Mouse (Mus musculus): ENCODE measurements around the gene Dnpep. TPM values are rescaled to one million over a fixed set of nuclear protein-coding genes. Genes with fewer than 3 reads are reported as not detected.

Dnpep gene
- 119 and 121 TPM in 2 replicates for polyA plus RNA-seq (2014; fragmentation: Nextera tagmentation; extraction: Ambion mirVana)

DNA sequence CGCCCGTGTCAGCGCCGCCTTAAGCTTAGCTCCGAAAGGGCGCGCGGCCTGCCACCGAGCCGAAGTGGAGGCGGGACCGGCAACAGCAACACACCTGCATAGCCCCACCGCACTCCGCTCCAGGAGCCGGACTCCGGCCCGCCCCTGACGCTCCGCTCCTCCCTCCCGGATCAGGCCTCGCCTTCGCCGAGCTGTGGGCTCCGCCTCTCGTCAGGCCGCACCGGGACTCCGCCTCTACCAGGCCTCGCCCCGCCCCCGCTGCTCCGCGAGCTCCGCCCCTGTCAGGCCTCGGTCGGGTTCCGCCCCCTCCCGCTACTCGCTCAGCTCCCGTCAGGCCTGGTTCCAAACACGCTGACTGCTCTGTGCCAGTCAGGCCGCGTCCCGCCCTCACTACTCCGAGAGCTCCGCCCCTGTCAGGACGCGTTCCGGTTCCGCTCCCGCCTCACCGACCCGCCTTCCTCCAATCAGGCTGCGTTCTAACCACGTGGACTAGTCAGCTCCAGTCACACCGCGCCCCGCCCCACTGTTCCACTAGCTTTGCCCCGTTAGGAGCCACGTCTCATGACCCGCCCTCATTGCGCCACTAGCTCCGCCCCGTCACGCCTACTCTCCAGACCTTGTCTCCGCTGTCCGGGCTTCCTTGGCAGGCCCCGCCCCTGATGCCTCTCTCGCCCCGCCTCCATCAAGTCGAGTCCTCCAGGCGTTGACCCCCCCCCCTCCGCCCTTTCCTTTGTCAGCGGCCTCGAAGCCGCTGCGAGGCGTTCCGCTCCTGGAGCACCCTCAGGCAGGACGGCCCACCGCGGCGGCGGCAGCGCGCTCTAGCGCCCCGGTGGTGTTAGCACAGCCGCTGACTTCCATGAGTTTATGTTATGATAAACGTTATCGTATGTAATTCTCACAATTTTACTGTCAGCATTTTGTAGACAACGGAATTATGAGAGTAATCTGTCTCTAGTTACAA, at the start of gene Dnpep:
Dnpep (minus strand) TSS at position 750 of the 961 bp plus-strand sequence.
- Histone ChIP-seq H3K9me3 (replicated peaks; ENCODE audit: control insufficient read depth, low read length) (no peaks in the 10 kb centered on the region), H3K4me2 (peak within 1 kb of the TSS; percentile 73), H3K9ac (ENCODE audit: low read depth, low read length) (peak within 1 kb of the TSS; percentile 80), H3K4me1 (ENCODE audit: control insufficient read depth, insufficient read depth, low read length) (peaks cover 7% of the 10 kb centered on the region; the same call in 1 of the 2 replicates), H3K27me3 (ENCODE audit: control insufficient read depth, insufficient read depth, low read length) (no peaks in the 10 kb centered on the region), H3K27ac (ENCODE audit: low read depth, low read length) (peak within 1 kb of the TSS; percentile 95), H3K4me3 (ENCODE audit: low read depth, low read length) (peak within 1 kb of the TSS; percentile 80), H3K36me3 (ENCODE audit: control insufficient read depth, insufficient read depth, low read length) (peaks cover 12% of the 10 kb centered on the region)
- peak; percentile 97 for ATAC-seq (replicated peaks; ENCODE audit: insufficient number of reproducible peaks, low FRiP score, low TSS enrichment)
- WGBS (ENCODE audit: insufficient replicate concordance), result under 1% methylated on average over 81 of the region's 92 CpGs

DNA sequence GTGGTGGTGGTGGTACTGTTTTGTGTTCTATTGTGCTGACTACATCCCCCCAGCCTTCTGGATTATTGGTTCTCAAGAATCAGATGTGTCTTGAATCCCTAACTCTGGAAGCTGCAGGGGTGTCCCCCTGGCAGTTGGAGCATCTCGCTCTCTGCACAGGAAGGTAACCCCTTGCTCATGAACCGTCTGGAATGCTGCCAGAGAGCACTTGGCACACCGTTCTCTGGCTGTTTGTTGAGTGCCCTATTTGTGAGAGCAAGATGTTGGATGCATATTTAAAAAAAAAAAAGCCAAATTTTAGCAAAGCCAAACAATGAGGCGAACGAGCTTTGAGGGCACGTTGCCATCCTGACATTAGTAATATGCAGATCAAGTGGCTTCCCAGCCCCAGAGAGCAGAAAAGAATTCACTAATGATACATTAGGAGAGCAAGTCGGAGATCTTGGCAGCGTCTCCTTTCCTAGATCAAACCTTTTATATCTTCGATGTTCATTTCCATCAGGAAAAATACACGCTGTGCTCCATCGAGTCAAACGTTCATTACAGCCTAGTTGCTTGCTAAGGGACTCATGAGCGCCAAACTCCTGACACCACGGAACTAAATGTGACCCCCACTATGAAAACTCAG, 47.8 kb upstream of the Dnpep start:
- Histone ChIP-seq H3K4me1 (ENCODE audit: control insufficient read depth, insufficient read depth, low read length) (peaks cover 36% of the 10 kb centered on the region), H3K9me3 (replicated peaks; ENCODE audit: control insufficient read depth, low read length) (no peaks in the 10 kb centered on the region), H3K27me3 (ENCODE audit: control insufficient read depth, insufficient read depth, low read length) (0 out of 2 replicates have a peak, but pooled peaks cover 2% of the 10 kb centered on the region), H3K4me3 (ENCODE audit: low read depth, low read length) (no peak overlapping the region), H3K4me2 (no peak overlapping the region), H3K9ac (ENCODE audit: low read depth, low read length) (no peak overlapping the region), H3K27ac (ENCODE audit: low read depth, low read length) (no peak overlapping the region), H3K36me3 (ENCODE audit: control insufficient read depth, insufficient read depth, low read length) (peaks cover 8% of the 10 kb centered on the region)
- 79% methylated on average over 14 of the region's 14 CpGs for WGBS (ENCODE audit: insufficient replicate concordance)
- ATAC-seq (replicated peaks; ENCODE audit: insufficient number of reproducible peaks, low FRiP score, low TSS enrichment), result no peak

DNA sequence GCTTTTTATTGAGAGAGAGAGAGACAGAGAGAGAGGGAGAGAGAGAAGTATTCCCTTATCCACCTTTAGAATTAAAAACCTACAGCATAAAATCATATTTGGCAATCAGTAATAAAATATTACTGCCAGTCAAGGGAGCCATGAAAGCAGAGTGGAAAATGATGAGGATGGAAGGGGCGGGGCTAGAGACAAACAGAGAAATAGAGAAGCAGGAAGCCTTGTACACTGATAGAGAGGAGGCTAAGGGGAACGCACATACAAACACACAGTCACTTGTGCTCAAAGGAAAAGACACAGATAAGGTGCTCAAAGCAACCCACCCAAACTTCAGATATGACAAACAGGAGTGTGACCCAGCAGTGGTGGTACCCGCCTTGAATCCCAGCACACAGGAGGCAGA, 46.1 kb upstream of the Dnpep start:
- H3K36me3 ChIP-seq (ENCODE audit: control insufficient read depth, insufficient read depth, low read length), result peaks cover 8% of the 10 kb centered on the region
- H3K4me2 ChIP-seq, result no peak overlapping the region; the same call in 1 of the 2 replicates
- 62% methylated on average over 3 of the region's 3 CpGs for WGBS (ENCODE audit: insufficient replicate concordance)
- H3K9ac ChIP-seq (ENCODE audit: low read depth, low read length), result no peak overlapping the region
- H3K9me3 ChIP-seq (replicated peaks; ENCODE audit: control insufficient read depth, low read length), result no peaks in the 10 kb centered on the region
- H3K27ac ChIP-seq (ENCODE audit: low read depth, low read length), result no peak overlapping the region
- no peak for ATAC-seq (replicated peaks; ENCODE audit: insufficient number of reproducible peaks, low FRiP score, low TSS enrichment)
- H3K4me3 ChIP-seq (ENCODE audit: low read depth, low read length), result no peak overlapping the region
- 0 out of 2 replicates have a peak, but pooled peaks cover 9% of the 10 kb centered on the region for H3K27me3 ChIP-seq (ENCODE audit: control insufficient read depth, insufficient read depth, low read length)
- H3K4me1 ChIP-seq (ENCODE audit: control insufficient read depth, insufficient read depth, low read length), result peaks cover 32% of the 10 kb centered on the region

DNA sequence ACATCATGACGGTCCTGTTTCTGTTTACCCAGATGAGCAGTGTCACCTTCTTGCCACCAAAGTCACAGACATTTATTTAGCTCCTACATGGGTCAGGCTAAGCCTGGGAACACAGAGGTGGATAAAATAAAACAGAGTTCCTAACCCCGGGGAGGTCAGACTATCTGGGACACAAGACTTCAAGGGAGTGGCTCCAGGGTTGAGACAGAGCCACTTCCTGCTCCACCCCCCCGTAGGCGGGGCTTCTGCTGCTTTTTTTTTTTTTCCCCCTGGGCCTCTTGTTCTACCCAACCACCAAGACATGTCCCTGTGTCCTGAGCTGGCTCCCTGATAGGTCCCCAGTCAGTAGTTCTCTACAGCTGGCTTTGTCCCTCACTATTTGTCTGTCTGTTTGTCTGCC, 44.0 kb upstream of the Dnpep start:
- no peak for ATAC-seq (replicated peaks; ENCODE audit: insufficient number of reproducible peaks, low FRiP score, low TSS enrichment)
- Histone ChIP-seq H3K9ac (ENCODE audit: low read depth, low read length) (peak overlapping the region; percentile 89), H3K4me1 (ENCODE audit: control insufficient read depth, insufficient read depth, low read length) (peaks cover 42% of the 10 kb centered on the region), H3K27ac (ENCODE audit: low read depth, low read length) (peak overlapping the region; percentile 98; the same call in 1 of the 2 replicates), H3K4me2 (peak overlapping the region; percentile 77), H3K36me3 (ENCODE audit: control insufficient read depth, insufficient read depth, low read length) (peaks cover 3% of the 10 kb centered on the region), H3K9me3 (replicated peaks; ENCODE audit: control insufficient read depth, low read length) (no peaks in the 10 kb centered on the region), H3K4me3 (ENCODE audit: low read depth, low read length) (peak overlapping the region; percentile 66), H3K27me3 (ENCODE audit: control insufficient read depth, insufficient read depth, low read length) (0 out of 2 replicates have a peak, but pooled peaks cover 9% of the 10 kb centered on the region)
- WGBS (ENCODE audit: insufficient replicate concordance), result 20% methylated on average over 4 of the region's 4 CpGs

DNA sequence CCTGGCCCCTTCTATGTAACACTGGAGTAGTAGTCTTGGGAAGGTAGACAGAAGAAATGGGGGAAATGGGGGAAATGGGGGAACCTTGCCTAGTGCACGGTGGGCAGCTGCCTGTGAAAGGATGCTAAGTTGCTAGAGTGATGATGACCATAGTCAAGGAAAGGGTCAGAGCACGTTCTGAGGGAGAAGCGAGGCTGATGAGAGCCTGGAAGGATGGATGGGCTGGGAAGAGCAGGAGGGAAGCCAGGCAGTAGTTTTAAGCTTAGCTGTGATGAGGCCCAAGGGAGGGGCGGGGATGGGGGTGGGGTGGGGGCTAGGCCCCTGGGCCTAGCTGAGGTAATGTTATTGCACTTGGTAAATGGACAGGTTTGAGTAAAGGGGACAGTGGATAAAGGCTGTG, 43.3 kb upstream of the Dnpep start:
- Histone ChIP-seq H3K4me2 (peak overlapping the region; percentile 77), H3K4me3 (ENCODE audit: low read depth, low read length) (peak overlapping the region; percentile 66), H3K9ac (ENCODE audit: low read depth, low read length) (peak overlapping the region; percentile 89), H3K36me3 (ENCODE audit: control insufficient read depth, insufficient read depth, low read length) (peaks cover 3% of the 10 kb centered on the region; the same call in 1 of the 2 replicates), H3K4me1 (ENCODE audit: control insufficient read depth, insufficient read depth, low read length) (peaks cover 42% of the 10 kb centered on the region), H3K27ac (ENCODE audit: low read depth, low read length) (peak overlapping the region; percentile 98), H3K27me3 (ENCODE audit: control insufficient read depth, insufficient read depth, low read length) (0 out of 2 replicates have a peak, but pooled peaks cover 9% of the 10 kb centered on the region), H3K9me3 (replicated peaks; ENCODE audit: control insufficient read depth, low read length) (no peaks in the 10 kb centered on the region)
- WGBS (ENCODE audit: insufficient replicate concordance), result 24% methylated on average over 4 of the region's 4 CpGs
- no peak for ATAC-seq (replicated peaks; ENCODE audit: insufficient number of reproducible peaks, low FRiP score, low TSS enrichment)

DNA sequence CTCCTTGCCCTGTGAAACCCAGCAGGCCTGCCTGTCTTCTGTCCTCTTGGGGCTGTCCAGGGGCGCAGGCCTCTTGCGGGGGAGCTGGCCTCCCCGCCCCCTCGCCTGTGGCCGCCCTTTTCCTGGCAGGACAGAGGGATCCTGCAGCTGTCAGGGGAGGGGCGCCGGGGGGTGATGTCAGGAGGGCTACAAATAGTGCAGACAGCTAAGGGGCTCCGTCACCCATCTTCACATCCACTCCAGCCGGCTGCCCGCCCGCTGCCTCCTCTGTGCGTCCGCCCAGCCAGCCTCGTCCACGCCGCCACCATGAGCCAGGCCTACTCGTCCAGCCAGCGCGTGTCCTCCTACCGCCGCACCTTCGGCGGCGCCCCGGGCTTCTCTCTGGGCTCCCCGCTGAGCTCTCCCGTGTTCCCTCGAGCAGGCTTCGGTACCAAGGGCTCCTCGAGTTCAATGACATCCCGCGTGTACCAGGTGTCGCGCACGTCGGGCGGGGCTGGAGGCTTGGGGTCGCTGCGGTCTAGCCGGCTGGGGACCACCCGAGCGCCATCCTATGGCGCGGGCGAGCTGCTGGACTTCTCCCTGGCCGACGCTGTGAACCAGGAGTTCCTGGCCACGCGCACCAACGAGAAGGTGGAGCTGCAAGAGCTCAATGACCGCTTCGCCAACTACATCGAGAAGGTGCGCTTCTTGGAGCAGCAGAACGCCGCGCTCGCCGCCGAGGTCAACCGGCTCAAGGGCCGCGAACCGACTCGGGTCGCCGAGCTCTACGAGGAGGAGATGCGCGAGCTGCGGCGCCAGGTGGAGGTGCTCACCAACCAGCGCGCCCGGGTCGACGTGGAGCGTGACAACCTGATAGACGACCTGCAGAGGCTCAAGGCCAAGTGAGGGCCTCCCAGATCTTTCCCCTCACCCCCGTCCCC, 42.6 kb upstream of the Dnpep start, which contains the start of gene Des:
Des (plus strand) TSS at position 218 of the 920 bp plus-strand sequence.
- peak within 1 kb of the TSS; percentile 98 for H3K27ac ChIP-seq (ENCODE audit: low read depth, low read length)
- peaks cover 42% of the 10 kb centered on the region for H3K4me1 ChIP-seq (ENCODE audit: control insufficient read depth, insufficient read depth, low read length)
- 0 out of 2 replicates have a peak, but pooled peaks cover 9% of the 10 kb centered on the region for H3K27me3 ChIP-seq (ENCODE audit: control insufficient read depth, insufficient read depth, low read length)

DNA sequence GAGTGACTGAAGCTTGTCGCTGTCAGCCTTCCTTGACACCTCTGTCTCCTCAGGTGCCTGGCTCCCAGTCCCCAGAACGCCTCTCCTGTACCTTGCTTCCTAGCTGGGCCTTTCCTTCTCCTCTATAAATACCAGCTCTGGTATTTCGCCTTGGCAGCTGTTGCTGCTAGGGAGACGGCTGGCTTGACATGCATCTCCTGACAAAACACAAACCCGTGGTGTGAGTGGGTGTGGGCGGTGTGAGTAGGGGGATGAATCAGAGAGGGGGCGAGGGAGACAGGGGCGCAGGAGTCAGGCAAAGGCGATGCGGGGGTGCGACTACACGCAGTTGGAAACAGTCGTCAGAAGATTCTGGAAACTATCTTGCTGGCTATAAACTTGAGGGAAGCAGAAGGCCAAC, 41.6 kb upstream of the Dnpep start:
- Histone ChIP-seq H3K9ac (ENCODE audit: low read depth, low read length) (peak overlapping the region; percentile 89), H3K36me3 (ENCODE audit: control insufficient read depth, insufficient read depth, low read length) (no peaks in the 10 kb centered on the region; the same call in 1 of the 2 replicates), H3K9me3 (replicated peaks; ENCODE audit: control insufficient read depth, low read length) (no peaks in the 10 kb centered on the region), H3K4me1 (ENCODE audit: control insufficient read depth, insufficient read depth, low read length) (peaks cover 42% of the 10 kb centered on the region), H3K27ac (ENCODE audit: low read depth, low read length) (peak overlapping the region; percentile 98), H3K27me3 (ENCODE audit: control insufficient read depth, insufficient read depth, low read length) (0 out of 2 replicates have a peak, but pooled peaks cover 9% of the 10 kb centered on the region), H3K4me2 (peak overlapping the region; percentile 77), H3K4me3 (ENCODE audit: low read depth, low read length) (peak overlapping the region; percentile 66; the same call in 1 of the 2 replicates)
- ATAC-seq (replicated peaks; ENCODE audit: insufficient number of reproducible peaks, low FRiP score, low TSS enrichment), result no peak; the same call in 1 of the 2 replicates
- WGBS (ENCODE audit: insufficient replicate concordance), result 33% methylated on average over 13 of the region's 13 CpGs

More for the DNA sequence above, 42.6 kb upstream of the Dnpep start, which contains the start of gene Des:
- H3K4me2 ChIP-seq, result peak within 1 kb of the TSS; percentile 77
- peak; percentile 75 for ATAC-seq (replicated peaks; ENCODE audit: insufficient number of reproducible peaks, low FRiP score, low TSS enrichment)
- 1% methylated on average over 80 of the region's 80 CpGs for WGBS (ENCODE audit: insufficient replicate concordance)
- H3K9me3 ChIP-seq (replicated peaks; ENCODE audit: control insufficient read depth, low read length), result no peaks in the 10 kb centered on the region
- H3K9ac ChIP-seq (ENCODE audit: low read depth, low read length), result peak within 1 kb of the TSS; percentile 89
- peak within 1 kb of the TSS; percentile 66 for H3K4me3 ChIP-seq (ENCODE audit: low read depth, low read length)
- peaks cover 3% of the 10 kb centered on the region; the same call in 1 of the 2 replicates for H3K36me3 ChIP-seq (ENCODE audit: control insufficient read depth, insufficient read depth, low read length)

Measured in heart, embryonic 11.5 days (tissue).